Mouse (Mus musculus): ENCODE measurements around the gene 2700097O09Rik. TPM values are rescaled to one million over a fixed set of nuclear protein-coding genes. Genes with fewer than 3 reads are reported as not detected.

2700097O09Rik gene
- polyA plus RNA-seq, 1 experiment from 2014 or later = 25.1 TPM

- Histone ChIP-seq H3K4me1 (ENCODE audit: control insufficient read depth, insufficient read depth, low read length) (no peaks in the 10 kb centered on the region), H3K9me3 (ENCODE audit: control insufficient read depth, low read length) (no peaks in the 10 kb centered on the region), H3K4me2 (ENCODE audit: low read depth, low read length) (no peak overlapping the region), H3K4me3 (ENCODE audit: low read depth, low read length) (no peak overlapping the region), H3K9ac (ENCODE audit: low read depth, low read length) (no peak overlapping the region), H3K36me3 (ENCODE audit: control insufficient read depth, insufficient read depth, low read length) (no peaks in the 10 kb centered on the region), H3K27me3 (replicated peaks; ENCODE audit: control insufficient read depth, insufficient read depth, low read length) (no peaks in the 10 kb centered on the region), H3K27ac (replicated peaks; ENCODE audit: low read depth, low read length) (no peak overlapping the region)
- ATAC-seq (ENCODE audit: low read depth) (no peak), DNase-seq (ENCODE audit: low spot score) (no peak)
- WGBS = 95% methylated on average over 7 of the region's 7 CpGs
These were observed 6.2 kb downstream of the 2700097O09Rik start for GRCm38 (mm10) chr12:55073686-55074085.

GRCm38 (mm10) chr12:55072495-55072894, 7.4 kb downstream of the 2700097O09Rik start:
- Histone ChIP-seq H3K27me3 (replicated peaks; ENCODE audit: control insufficient read depth, insufficient read depth, low read length) (no peaks in the 10 kb centered on the region), H3K27ac (replicated peaks; ENCODE audit: low read depth, low read length) (no peak overlapping the region), H3K36me3 (ENCODE audit: control insufficient read depth, insufficient read depth, low read length) (0 out of 2 replicates have a peak, but pooled peaks cover 3% of the 10 kb centered on the region), H3K4me1 (ENCODE audit: control insufficient read depth, insufficient read depth, low read length) (no peaks in the 10 kb centered on the region), H3K4me2 (ENCODE audit: low read depth, low read length) (no peak overlapping the region), H3K4me3 (ENCODE audit: low read depth, low read length) (no peak overlapping the region), H3K9ac (ENCODE audit: low read depth, low read length) (no peak overlapping the region), H3K9me3 (ENCODE audit: control insufficient read depth, low read length) (no peaks in the 10 kb centered on the region)
- DNase-seq (ENCODE audit: low spot score) (no peak), ATAC-seq (ENCODE audit: low read depth) (no peak)
- 77% methylated on average over 4 of the region's 4 CpGs for WGBS

- ATAC-seq (ENCODE audit: low read depth) (no peak), DNase-seq (ENCODE audit: low spot score) (no peak)
- 82% methylated on average over 1 of the region's 1 CpGs for WGBS
- Histone ChIP-seq H3K4me2 (ENCODE audit: low read depth, low read length) (no peak overlapping the region), H3K9me3 (ENCODE audit: control insufficient read depth, low read length) (no peaks in the 10 kb centered on the region), H3K27ac (replicated peaks; ENCODE audit: low read depth, low read length) (no peak overlapping the region), H3K9ac (ENCODE audit: low read depth, low read length) (no peak overlapping the region), H3K4me1 (ENCODE audit: control insufficient read depth, insufficient read depth, low read length) (no peaks in the 10 kb centered on the region), H3K36me3 (ENCODE audit: control insufficient read depth, insufficient read depth, low read length) (peaks cover 22% of the 10 kb centered on the region), H3K4me3 (ENCODE audit: low read depth, low read length) (no peak overlapping the region), H3K27me3 (replicated peaks; ENCODE audit: control insufficient read depth, insufficient read depth, low read length) (no peaks in the 10 kb centered on the region)
These were observed 17.8 kb downstream of the 2700097O09Rik start for GRCm38 (mm10) chr12:55062141-55062540.

- ATAC-seq (ENCODE audit: low read depth) (no peak), DNase-seq (ENCODE audit: low spot score) (peak; percentile 56)
These were observed 18.9 kb downstream of the 2700097O09Rik start for GRCm38 (mm10) chr12:55061006-55061405.

GRCm38 (mm10) chr12:55060212-55060898, 19.6 kb downstream of the 2700097O09Rik start:
- 78% methylated on average over 6 of the region's 6 CpGs for WGBS
- ATAC-seq (ENCODE audit: low read depth) = no peak
- no peak overlapping the region for H3K4me2 ChIP-seq (ENCODE audit: low read depth, low read length)
- no peak overlapping the region for H3K4me3 ChIP-seq (ENCODE audit: low read depth, low read length)
- peaks cover 22% of the 10 kb centered on the region for H3K36me3 ChIP-seq (ENCODE audit: control insufficient read depth, insufficient read depth, low read length)
- no peak overlapping the region for H3K9ac ChIP-seq (ENCODE audit: low read depth, low read length)
- no peaks in the 10 kb centered on the region for H3K4me1 ChIP-seq (ENCODE audit: control insufficient read depth, insufficient read depth, low read length)
- no peak overlapping the region for H3K27ac ChIP-seq (replicated peaks; ENCODE audit: low read depth, low read length)
- no peaks in the 10 kb centered on the region for H3K27me3 ChIP-seq (replicated peaks; ENCODE audit: control insufficient read depth, insufficient read depth, low read length)
- H3K9me3 ChIP-seq (ENCODE audit: control insufficient read depth, low read length) = no peaks in the 10 kb centered on the region
- DNase-seq (ENCODE audit: low spot score) = no peak

More at GRCm38 (mm10) chr12:55061006-55061405, 18.9 kb downstream of the 2700097O09Rik start:
- WGBS = 64% methylated on average over 10 of the region's 10 CpGs
- Histone ChIP-seq H3K4me3 (ENCODE audit: low read depth, low read length) (no peak overlapping the region), H3K9me3 (ENCODE audit: control insufficient read depth, low read length) (no peaks in the 10 kb centered on the region), H3K27me3 (replicated peaks; ENCODE audit: control insufficient read depth, insufficient read depth, low read length) (no peaks in the 10 kb centered on the region), H3K9ac (ENCODE audit: low read depth, low read length) (no peak overlapping the region), H3K4me1 (ENCODE audit: control insufficient read depth, insufficient read depth, low read length) (no peaks in the 10 kb centered on the region), H3K36me3 (ENCODE audit: control insufficient read depth, insufficient read depth, low read length) (peaks cover 22% of the 10 kb centered on the region), H3K4me2 (ENCODE audit: low read depth, low read length) (no peak overlapping the region), H3K27ac (replicated peaks; ENCODE audit: low read depth, low read length) (no peak overlapping the region)

GRCm38 (mm10) chr12:55059812-55060211, 20.1 kb downstream of the 2700097O09Rik start:
- WGBS = 51% methylated on average over 3 of the region's 3 CpGs
- DNase-seq (ENCODE audit: low spot score) (peak; percentile 9), ATAC-seq (ENCODE audit: low read depth) (peak; percentile 50; the same call in 1 of the 2 replicates)
- H3K36me3 ChIP-seq (ENCODE audit: control insufficient read depth, insufficient read depth, low read length) = peaks cover 26% of the 10 kb centered on the region
- H3K4me2 ChIP-seq (ENCODE audit: low read depth, low read length) = no peak overlapping the region
- H3K9me3 ChIP-seq (ENCODE audit: control insufficient read depth, low read length) = no peaks in the 10 kb centered on the region
- no peak overlapping the region for H3K27ac ChIP-seq (replicated peaks; ENCODE audit: low read depth, low read length)
- no peak overlapping the region for H3K9ac ChIP-seq (ENCODE audit: low read depth, low read length)
- H3K4me3 ChIP-seq (ENCODE audit: low read depth, low read length) = no peak overlapping the region
- no peaks in the 10 kb centered on the region for H3K27me3 ChIP-seq (replicated peaks; ENCODE audit: control insufficient read depth, insufficient read depth, low read length)
- no peaks in the 10 kb centered on the region for H3K4me1 ChIP-seq (ENCODE audit: control insufficient read depth, insufficient read depth, low read length)

GRCm38 (mm10) chr12:55058865-55059615, 20.9 kb downstream of the 2700097O09Rik start:
- WGBS = 56% methylated on average over 6 of the region's 6 CpGs

GRCm38 (mm10) chr12:55056703-55057102, 23.2 kb downstream of the 2700097O09Rik start:
- Histone ChIP-seq H3K27me3 (replicated peaks; ENCODE audit: control insufficient read depth, insufficient read depth, low read length) (no peaks in the 10 kb centered on the region), H3K36me3 (ENCODE audit: control insufficient read depth, insufficient read depth, low read length) (peaks cover 34% of the 10 kb centered on the region), H3K4me3 (ENCODE audit: low read depth, low read length) (no peak overlapping the region), H3K4me1 (ENCODE audit: control insufficient read depth, insufficient read depth, low read length) (no peaks in the 10 kb centered on the region), H3K9ac (ENCODE audit: low read depth, low read length) (no peak overlapping the region), H3K27ac (replicated peaks; ENCODE audit: low read depth, low read length) (no peak overlapping the region), H3K4me2 (ENCODE audit: low read depth, low read length) (no peak overlapping the region), H3K9me3 (ENCODE audit: control insufficient read depth, low read length) (no peaks in the 10 kb centered on the region)
- ATAC-seq (ENCODE audit: low read depth) (no peak), DNase-seq (ENCODE audit: low spot score) (no peak)
- WGBS = 80% methylated on average over 2 of the region's 2 CpGs

More at GRCm38 (mm10) chr12:55058865-55059615, 20.9 kb downstream of the 2700097O09Rik start:
- Histone ChIP-seq H3K4me2 (ENCODE audit: low read depth, low read length) (no peak overlapping the region), H3K36me3 (ENCODE audit: control insufficient read depth, insufficient read depth, low read length) (peaks cover 26% of the 10 kb centered on the region), H3K27me3 (replicated peaks; ENCODE audit: control insufficient read depth, insufficient read depth, low read length) (no peaks in the 10 kb centered on the region), H3K27ac (replicated peaks; ENCODE audit: low read depth, low read length) (no peak overlapping the region), H3K9me3 (ENCODE audit: control insufficient read depth, low read length) (no peaks in the 10 kb centered on the region), H3K4me1 (ENCODE audit: control insufficient read depth, insufficient read depth, low read length) (no peaks in the 10 kb centered on the region), H3K9ac (ENCODE audit: low read depth, low read length) (no peak overlapping the region), H3K4me3 (ENCODE audit: low read depth, low read length) (no peak overlapping the region)
- DNase-seq (ENCODE audit: low spot score) (peak; percentile 5), ATAC-seq (ENCODE audit: low read depth) (0 out of 2 replicates have a peak, but pooled peaks have one; percentile 27)
